Mouse (Mus musculus) heart, embryonic 12.5 days (tissue): Measurements from ENCODE around the gene Sub1. TPM values are rescaled to one million over a fixed set of nuclear protein-coding genes. Genes with fewer than 3 reads are reported as not detected.

Experiments used
- ATAC-seq: fragments of 200-750 bp; cut with Nextera tagmentation; 2 replicates; pipeline ENCODE4 v1.8.0; 2017; ENCODE audit warnings: moderate TSS enrichment, moderate library complexity; ENCODE audit not compliant: insufficient number of reproducible peaks, low FRiP score
- H3K27ac ChIP-seq: fragments of 300-500 bp; sonication (generic); 2 replicates; pipeline ENCODE4 v1.5.1; 2016; ENCODE audit warnings: mild to moderate bottlenecking, moderate library complexity; ENCODE audit not compliant: poor library complexity, severe bottlenecking
- H3K27me3 ChIP-seq: fragments of 300-500 bp; sonication (generic); replicated peaks from 2 replicates; pipeline ENCODE4 v1.6.1; 2016; ENCODE audit warnings: mild to moderate bottlenecking, moderate library complexity
- H3K36me3 ChIP-seq: fragments of 300-500 bp; sonication (generic); 2 replicates; pipeline ENCODE4 v1.6.1; 2016; ENCODE audit warnings: mild to moderate bottlenecking, moderate library complexity
- H3K4me1 ChIP-seq: fragments of 300-500 bp; sonication (generic); replicated peaks from 2 replicates; pipeline ENCODE4 v1.6.1; 2016; ENCODE audit warnings: mild to moderate bottlenecking
- H3K4me2 ChIP-seq: fragments of 300-500 bp; sonication (generic); 2 replicates; pipeline ENCODE4 v1.6.1; 2016; ENCODE audit warnings: mild to moderate bottlenecking, moderate library complexity
- H3K4me3 ChIP-seq: fragments of 300-500 bp; sonication (generic); 2 replicates; pipeline ENCODE4 v1.5.1; 2016; ENCODE audit warnings: mild to moderate bottlenecking
- H3K9ac ChIP-seq: fragments of 300-500 bp; sonication (generic); 2 replicates; pipeline ENCODE4 v1.6.1; 2016; ENCODE audit warnings: mild to moderate bottlenecking, moderate library complexity
- H3K9me3 ChIP-seq: fragments of 300-500 bp; sonication (generic); replicated peaks from 2 replicates; pipeline ENCODE4 v1.6.1; 2016; ENCODE audit warnings: mild to moderate bottlenecking, moderate library complexity
- WGBS: fragments of 180-500 bp; shearing (Covaris S2); methylation state at CpG from one replicate; pipeline ENCODE4 v1.1.7; 2016; 5-methylcytosine and 5-hydroxymethylcytosine counted together
- polyA plus RNA-seq: library from polyadenylated mRNA; unstranded; fragments of >200 nt; fragmentation: Nextera tagmentation; extraction: Ambion mirVana; gene quantifications from 2 replicates; pipeline ENCODE4 v1.2.1, GENCODE M21; 2016

The Sub1 gene
- polyA plus RNA-seq, 1 experiment from 2014 or later, result 596 TPM

GRCm38 (mm10) chr15:11965201-11965845 lies 31.5 kb downstream of the Sub1 start:
- H3K4me2 ChIP-seq, result no peak overlapping the region
- no peaks in the 10 kb centered on the region for H3K27me3 ChIP-seq
- 0 out of 2 replicates have a peak, but pooled peaks cover 6% of the 10 kb centered on the region for H3K9me3 ChIP-seq
- H3K36me3 ChIP-seq, result no peaks in the 10 kb centered on the region
- H3K4me1 ChIP-seq, result no peaks in the 10 kb centered on the region
- no peak for ATAC-seq
- H3K27ac ChIP-seq, result no peak overlapping the region
- H3K9ac ChIP-seq, result no peak overlapping the region
- H3K4me3 ChIP-seq, result no peak overlapping the region
- 82% methylated on average over 5 of the region's 5 CpGs for WGBS

- 83% methylated on average over 11 of the region's 11 CpGs for WGBS
- no peak for ATAC-seq
- no peak overlapping the region for H3K4me3 ChIP-seq
- no peaks in the 10 kb centered on the region for H3K4me1 ChIP-seq
- H3K27me3 ChIP-seq, result no peaks in the 10 kb centered on the region
- H3K9me3 ChIP-seq, result 0 out of 2 replicates have a peak, but pooled peaks cover 6% of the 10 kb centered on the region
- no peak overlapping the region for H3K4me2 ChIP-seq
- no peak overlapping the region for H3K27ac ChIP-seq
- H3K9ac ChIP-seq, result no peak overlapping the region
- no peaks in the 10 kb centered on the region for H3K36me3 ChIP-seq
Observed at GRCm38 (mm10) chr15:11963791-11964525, 32.8 kb downstream of the Sub1 start.

- Histone ChIP-seq H3K4me2 (no peak overlapping the region), H3K27ac (no peak overlapping the region), H3K36me3 (no peaks in the 10 kb centered on the region), H3K9me3 (no peaks in the 10 kb centered on the region), H3K27me3 (no peaks in the 10 kb centered on the region), H3K4me3 (no peak overlapping the region), H3K9ac (no peak overlapping the region), H3K4me1 (no peaks in the 10 kb centered on the region)
- 84% methylated on average over 3 of the region's 3 CpGs for WGBS
- ATAC-seq, result no peak
Observed at GRCm38 (mm10) chr15:11959716-11960115, 37.1 kb downstream of the Sub1 start.

DNA sequence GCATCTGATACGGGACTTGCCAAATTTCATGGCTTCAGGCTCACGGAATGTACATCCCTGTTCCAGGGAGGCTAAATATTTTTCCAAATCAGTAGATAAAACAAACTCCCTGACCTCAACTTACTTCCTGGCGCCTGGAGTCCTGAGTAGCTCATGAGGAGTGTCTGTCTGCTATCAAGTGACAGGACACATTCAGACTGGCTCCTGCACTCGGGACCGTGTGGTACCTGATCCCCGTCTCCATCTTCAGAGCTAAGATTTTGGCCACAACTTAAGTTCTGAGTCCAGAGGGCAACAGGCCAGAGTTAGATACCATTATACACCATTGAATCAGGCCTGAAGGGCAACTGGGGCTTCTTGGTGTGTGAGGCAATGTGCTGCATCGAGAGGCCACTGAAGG lies 40.7 kb downstream of the Sub1 start:
- no peak overlapping the region for H3K9ac ChIP-seq
- no peak for ATAC-seq
- 61% methylated on average over 7 of the region's 7 CpGs for WGBS
- H3K4me3 ChIP-seq, result no peak overlapping the region
- no peaks in the 10 kb centered on the region for H3K4me1 ChIP-seq
- no peaks in the 10 kb centered on the region for H3K9me3 ChIP-seq
- H3K36me3 ChIP-seq, result no peaks in the 10 kb centered on the region
- no peak overlapping the region for H3K27ac ChIP-seq
- no peaks in the 10 kb centered on the region for H3K27me3 ChIP-seq
- no peak overlapping the region for H3K4me2 ChIP-seq

- Histone ChIP-seq H3K36me3 (no peaks in the 10 kb centered on the region), H3K9ac (no peak overlapping the region), H3K9me3 (no peaks in the 10 kb centered on the region), H3K4me3 (no peak overlapping the region), H3K4me1 (no peaks in the 10 kb centered on the region), H3K27ac (no peak overlapping the region), H3K4me2 (no peak overlapping the region), H3K27me3 (no peaks in the 10 kb centered on the region)
- 57% methylated on average over 4 of the region's 4 CpGs for WGBS
- ATAC-seq, result no peak
Observed at GRCm38 (mm10) chr15:11954190-11954589, 42.6 kb downstream of the Sub1 start.

DNA sequence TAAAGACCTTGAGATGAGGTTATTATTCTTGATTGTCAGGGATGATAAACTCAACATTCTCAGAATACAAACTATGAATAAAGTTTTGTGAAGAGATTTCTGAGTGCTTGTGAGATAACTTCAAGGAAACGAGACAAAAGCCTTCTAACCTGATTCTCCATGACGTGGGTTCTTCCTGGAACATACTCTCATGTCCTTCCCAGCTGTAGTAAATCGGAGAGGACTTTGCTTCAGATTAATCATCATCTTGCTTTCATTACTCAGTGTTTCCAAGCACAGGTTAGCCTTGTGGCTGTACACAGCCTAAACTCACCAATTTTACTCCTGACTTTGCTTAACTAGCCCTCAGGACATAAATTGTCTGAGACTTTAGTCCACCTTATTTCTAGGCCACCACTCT lies 44.6 kb downstream of the Sub1 start:
- Histone ChIP-seq H3K27ac (no peak overlapping the region), H3K27me3 (no peaks in the 10 kb centered on the region), H3K36me3 (no peaks in the 10 kb centered on the region), H3K9ac (no peak overlapping the region), H3K4me1 (no peaks in the 10 kb centered on the region), H3K4me2 (no peak overlapping the region), H3K9me3 (peaks cover 3% of the 10 kb centered on the region; the same call in 1 of the 2 replicates), H3K4me3 (no peak overlapping the region)
- 62% methylated on average over 3 of the region's 3 CpGs for WGBS
- ATAC-seq, result no peak

GRCm38 (mm10) chr15:11951181-11951580 lies 45.6 kb downstream of the Sub1 start:
- H3K36me3 ChIP-seq, result no peaks in the 10 kb centered on the region
- no peak overlapping the region for H3K27ac ChIP-seq
- no peak for ATAC-seq
- peaks cover 3% of the 10 kb centered on the region; the same call in 1 of the 2 replicates for H3K9me3 ChIP-seq
- H3K27me3 ChIP-seq, result no peaks in the 10 kb centered on the region
- 82% methylated on average over 7 of the region's 7 CpGs for WGBS
- H3K4me1 ChIP-seq, result no peaks in the 10 kb centered on the region
- H3K4me3 ChIP-seq, result no peak overlapping the region
- no peak overlapping the region for H3K9ac ChIP-seq
- no peak overlapping the region for H3K4me2 ChIP-seq

- no peak overlapping the region for H3K4me3 ChIP-seq
- ATAC-seq, result no peak
- H3K27ac ChIP-seq, result no peak overlapping the region
- no peak overlapping the region for H3K4me2 ChIP-seq
- H3K27me3 ChIP-seq, result no peaks in the 10 kb centered on the region
- H3K36me3 ChIP-seq, result no peaks in the 10 kb centered on the region
- H3K4me1 ChIP-seq, result no peaks in the 10 kb centered on the region
- H3K9ac ChIP-seq, result no peak overlapping the region
- H3K9me3 ChIP-seq, result peaks cover 3% of the 10 kb centered on the region; the same call in 1 of the 2 replicates
- 84% methylated on average over 10 of the region's 10 CpGs for WGBS
Observed at GRCm38 (mm10) chr15:11950144-11950543, 46.6 kb downstream of the Sub1 start.

GRCm38 (mm10) chr15:11949490-11949889 lies 47.3 kb downstream of the Sub1 start:
- H3K4me1 ChIP-seq, result no peaks in the 10 kb centered on the region
- no peak overlapping the region for H3K4me3 ChIP-seq
- H3K9ac ChIP-seq, result no peak overlapping the region
- no peak overlapping the region for H3K27ac ChIP-seq
- no peak overlapping the region for H3K4me2 ChIP-seq
- ATAC-seq, result no peak
- WGBS, result 87% methylated on average over 3 of the region's 3 CpGs
- H3K36me3 ChIP-seq, result no peaks in the 10 kb centered on the region
- peaks cover 3% of the 10 kb centered on the region; the same call in 1 of the 2 replicates for H3K9me3 ChIP-seq
- no peaks in the 10 kb centered on the region for H3K27me3 ChIP-seq

GRCm38 (mm10) chr15:11940855-11941254 lies 55.9 kb downstream of the Sub1 start:
- H3K4me1 ChIP-seq, result no peaks in the 10 kb centered on the region
- WGBS, result 68% methylated on average over 5 of the region's 5 CpGs
- H3K4me2 ChIP-seq, result no peak overlapping the region
- no peak overlapping the region for H3K4me3 ChIP-seq
- ATAC-seq, result no peak
- H3K27ac ChIP-seq, result no peak overlapping the region
- H3K27me3 ChIP-seq, result no peaks in the 10 kb centered on the region
- H3K9ac ChIP-seq, result no peak overlapping the region
- H3K36me3 ChIP-seq, result no peaks in the 10 kb centered on the region
- no peaks in the 10 kb centered on the region for H3K9me3 ChIP-seq
